Mouse (Mus musculus) heart, adult 18-20 months (tissue): Measurements from ENCODE around the gene Fgf4. TPM values are rescaled to one million over a fixed set of nuclear protein-coding genes. Genes with fewer than 3 reads are reported as not detected.

Source experiments
- DNase-seq, 2 experiments: peaks; one replicate each; pipeline ENCODE4 v3.0.0; 2021 to 2022; ENCODE audit warnings: mixed read lengths in 1 of 2
- total RNA-seq, 2 experiments: library from RNA; stranded (reverse); gene quantifications; 2 replicates each; pipeline ENCODE4 v1.2.3; 2021

Gene Fgf4
- total RNA-seq, 2 experiments from 2014 or later = not detected

DNA sequence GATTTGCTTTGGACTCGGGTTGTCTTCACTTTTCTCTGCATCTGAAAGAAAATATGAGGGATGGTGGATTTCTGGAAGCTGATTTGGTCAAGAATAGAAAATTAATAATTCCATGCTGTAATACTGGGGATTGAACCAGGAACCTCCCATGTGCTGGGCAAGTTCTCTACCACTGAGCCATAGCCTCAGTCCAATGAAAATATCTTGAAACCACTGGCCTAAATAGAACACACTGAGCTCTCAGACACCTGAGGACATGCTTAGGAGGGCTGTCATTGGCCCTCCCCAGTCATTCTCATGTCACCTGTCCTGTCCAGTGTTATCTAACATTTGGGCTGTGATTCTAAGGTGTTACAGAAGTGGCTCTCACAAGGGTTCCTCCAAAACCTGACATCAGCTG lies 64.0 kb downstream of the Fgf4 start:
- no peak for DNase-seq

DNA sequence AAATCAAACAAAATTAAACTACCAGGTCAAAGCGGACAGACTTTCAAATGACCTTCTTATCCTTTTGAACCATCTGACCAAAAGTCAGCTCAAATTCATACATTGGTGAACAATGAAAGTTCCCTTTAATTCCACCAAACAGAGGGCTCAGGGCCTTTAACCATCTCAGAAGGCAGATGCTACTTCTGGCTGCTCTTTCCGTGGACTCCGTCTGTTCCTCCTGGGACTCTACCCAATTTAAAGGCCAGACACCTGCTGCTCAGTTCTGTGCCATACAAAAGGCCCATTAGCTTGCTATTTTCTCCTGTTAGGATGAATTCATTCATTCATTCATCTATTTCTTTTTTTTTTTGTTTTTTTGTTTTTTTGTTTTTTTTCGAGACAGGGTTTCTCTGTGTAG lies 65.7 kb downstream of the Fgf4 start:
- no peak for DNase-seq

GRCm38 (mm10) chr7:144914296-144914947 lies 67.3 kb downstream of the Fgf4 start:
- DNase-seq = no peak

Other genes with a start within 250 kb of the Fgf4 start
- gene Ano1, start 95.4 kb upstream of the Fgf4 start, total RNA-seq = 10 to 100 TPM; 10.3 to 13.0 TPM
- gene Fgf3, start 9.3 kb upstream of the Fgf4 start, total RNA-seq = not detected
- gene Fgf15, start 49.2 kb downstream of the Fgf4 start, total RNA-seq = not detected
- 10 to 100 TPM; 18.1 to 18.3 TPM for gene LTO1, start 67.7 kb downstream of the Fgf4 start, total RNA-seq
- gene Ccnd1, start 92.6 kb downstream of the Fgf4 start, total RNA-seq = 10 to 100 TPM; 38.3 to 62.8 TPM